Mouse (Mus musculus): ENCODE results near the gene Asic2.

The Asic2 gene

GRCm38 (mm10) chr11:81193856-81194255 is 774.4 kb downstream of the Asic2 start:
- DNase-seq (ENCODE audit: low spot score in 2 of 2), result no peak

- DNase-seq (ENCODE audit: low spot score in 2 of 2), result no peak
Measured at GRCm38 (mm10) chr11:81192155-81192554, 776.1 kb downstream of the Asic2 start.

- DNase-seq (ENCODE audit: low spot score in 2 of 2), result no peak
Measured at GRCm38 (mm10) chr11:81189103-81189502, 779.2 kb downstream of the Asic2 start.

- DNase-seq (ENCODE audit: low spot score in 2 of 2), result no peak
Measured at GRCm38 (mm10) chr11:81187851-81188250, 780.4 kb downstream of the Asic2 start.

GRCm38 (mm10) chr11:81184721-81185120 is 783.5 kb downstream of the Asic2 start:
- no peak for DNase-seq (ENCODE audit: low spot score in 2 of 2)

GRCm38 (mm10) chr11:81164890-81165289 is 803.4 kb downstream of the Asic2 start:
- no peak for DNase-seq (ENCODE audit: low spot score in 2 of 2)

GRCm38 (mm10) chr11:81163056-81163455 is 805.2 kb downstream of the Asic2 start:
- no peak for DNase-seq (ENCODE audit: low spot score in 2 of 2)

- no peak for DNase-seq (ENCODE audit: low spot score in 2 of 2)
Measured at GRCm38 (mm10) chr11:81153841-81154240, 814.4 kb downstream of the Asic2 start.

- no peak for DNase-seq (ENCODE audit: low spot score in 2 of 2)
Measured at GRCm38 (mm10) chr11:81153161-81153840, 815.0 kb downstream of the Asic2 start.

GRCm38 (mm10) chr11:81152460-81153160 is 815.6 kb downstream of the Asic2 start:
- DNase-seq (ENCODE audit: low spot score in 2 of 2), result no peak

- no peak for DNase-seq (ENCODE audit: low spot score in 2 of 2)
Measured at GRCm38 (mm10) chr11:81152021-81152385, 816.3 kb downstream of the Asic2 start.

- DNase-seq (ENCODE audit: low spot score in 2 of 2), result no peak
Measured at GRCm38 (mm10) chr11:81151286-81152020, 816.8 kb downstream of the Asic2 start.

GRCm38 (mm10) chr11:81150621-81151020 is 817.6 kb downstream of the Asic2 start:
- DNase-seq (ENCODE audit: low spot score in 2 of 2), result no peak

GRCm38 (mm10) chr11:81148423-81148822 is 819.8 kb downstream of the Asic2 start:
- DNase-seq (ENCODE audit: low spot score in 2 of 2), result no peak

- no peak for DNase-seq (ENCODE audit: low spot score in 2 of 2)
Measured at GRCm38 (mm10) chr11:81146574-81147157, 821.6 kb downstream of the Asic2 start.

GRCm38 (mm10) chr11:81135141-81135540 is 833.1 kb downstream of the Asic2 start:
- no peak for DNase-seq (ENCODE audit: low spot score in 2 of 2)

GRCm38 (mm10) chr11:81133950-81134349 is 834.3 kb downstream of the Asic2 start:
- DNase-seq (ENCODE audit: low spot score in 2 of 2), result no peak

GRCm38 (mm10) chr11:81132669-81133068 is 835.6 kb downstream of the Asic2 start:
- DNase-seq (ENCODE audit: low spot score in 2 of 2), result no peak

- DNase-seq (ENCODE audit: low spot score in 2 of 2), result no peak
Measured at GRCm38 (mm10) chr11:81124363-81124762, 843.9 kb downstream of the Asic2 start.

- DNase-seq (ENCODE audit: low spot score in 2 of 2), result no peak
Measured at GRCm38 (mm10) chr11:81120024-81120576, 848.2 kb downstream of the Asic2 start.

- DNase-seq (ENCODE audit: low spot score in 2 of 2), result no peak
Measured at GRCm38 (mm10) chr11:81118055-81118454, 850.2 kb downstream of the Asic2 start.

GRCm38 (mm10) chr11:81115666-81116065 is 852.6 kb downstream of the Asic2 start:
- DNase-seq (ENCODE audit: low spot score in 2 of 2), result no peak

All from natural killer cell, adult 2 months (primary cell).